Mouse (Mus musculus): ENCODE results near the gene Tal1.

GRCm38 (mm10) chr4:115075204-115075915 lies 19.1 kb downstream of the Tal1 start:
- TF ChIP-seq CTCF (IDR thresholded peaks at IDR 0.05; ENCODE audit: control insufficient read depth, insufficient read depth, insufficient replicate concordance, low read depth, low read length) (no peak), POLR2A (IDR thresholded peaks at IDR 0.05; ENCODE audit: control insufficient read depth, low read depth, low read length) (no peak)
